Mouse (Mus musculus) forebrain, embryonic 11.5 days (tissue): ENCODE measurements around the gene Sult6b1. TPM values are rescaled to one million over a fixed set of nuclear protein-coding genes. Genes with fewer than 3 reads are reported as not detected.

Experiments used
- ATAC-seq: fragments of 200-750 bp; cut with Nextera tagmentation; replicated peaks from 2 replicates; pipeline ENCODE4 v1.8.0; 2017; ENCODE audit warnings: moderate TSS enrichment; ENCODE audit not compliant: low FRiP score
- DNase-seq: peaks from one replicate; pipeline ENCODE4 v3.0.0-alpha.2; 2017; ENCODE audit warnings: low spot score
- H3K27ac ChIP-seq: fragments of 300-500 bp; sonication (generic); 2 replicates; pipeline ENCODE4 v1.5.1; 2014; ENCODE audit warnings: low read depth, low read length
- H3K27me3 ChIP-seq: fragments of 300-500 bp; sonication (generic); 2 replicates; pipeline ENCODE4 v1.6.1; 2014; ENCODE audit warnings: mild to moderate bottlenecking, low read length, mixed read lengths; ENCODE audit not compliant: control insufficient read depth, insufficient read depth
- H3K36me3 ChIP-seq: fragments of 300-500 bp; sonication (generic); 2 replicates; pipeline ENCODE4 v1.6.1; 2014; ENCODE audit warnings: mild to moderate bottlenecking, low read length, moderate library complexity, mixed read lengths; ENCODE audit not compliant: control insufficient read depth, insufficient read depth
- H3K4me1 ChIP-seq: fragments of 300-500 bp; sonication (generic); replicated peaks from 2 replicates; pipeline ENCODE4 v1.6.1; 2014; ENCODE audit warnings: low read length, mixed read lengths; ENCODE audit not compliant: control insufficient read depth, insufficient read depth
- H3K4me2 ChIP-seq: fragments of 300-500 bp; sonication (generic); 2 replicates; pipeline ENCODE4 v1.6.1; 2014; ENCODE audit warnings: low read depth, mild to moderate bottlenecking, low read length, moderate library complexity, mixed read lengths; ENCODE audit not compliant: severe bottlenecking
- H3K4me3 ChIP-seq: fragments of 300-500 bp; sonication (generic); 2 replicates; pipeline ENCODE4 v1.5.1; 2014; ENCODE audit warnings: low read depth, low read length
- H3K9ac ChIP-seq: fragments of 300-500 bp; sonication (generic); 2 replicates; pipeline ENCODE4 v1.6.1; 2014; ENCODE audit warnings: low read length
- H3K9me3 ChIP-seq: fragments of 300-500 bp; sonication (generic); 2 replicates; pipeline ENCODE4 v1.6.1; 2016; ENCODE audit warnings: low read length, mixed read lengths; ENCODE audit not compliant: control insufficient read depth
- WGBS: fragments of 180-500 bp; shearing (Covaris S2); extraction: QIAGEN DNeasy Blood & Tissue Kit; methylation state at CpG from one replicate; pipeline ENCODE4 v1.1.7; 2014; 5-methylcytosine and 5-hydroxymethylcytosine counted together
- polyA plus RNA-seq: library from polyadenylated mRNA; unstranded; fragments of >200 nt; fragmentation: Nextera tagmentation; extraction: Ambion mirVana; gene quantifications from 2 replicates; pipeline ENCODE4 v1.2.1, GENCODE M21; 2014

The Sult6b1 gene
- polyA plus RNA-seq, 1 experiment from 2014 or later: not detected

DNA sequence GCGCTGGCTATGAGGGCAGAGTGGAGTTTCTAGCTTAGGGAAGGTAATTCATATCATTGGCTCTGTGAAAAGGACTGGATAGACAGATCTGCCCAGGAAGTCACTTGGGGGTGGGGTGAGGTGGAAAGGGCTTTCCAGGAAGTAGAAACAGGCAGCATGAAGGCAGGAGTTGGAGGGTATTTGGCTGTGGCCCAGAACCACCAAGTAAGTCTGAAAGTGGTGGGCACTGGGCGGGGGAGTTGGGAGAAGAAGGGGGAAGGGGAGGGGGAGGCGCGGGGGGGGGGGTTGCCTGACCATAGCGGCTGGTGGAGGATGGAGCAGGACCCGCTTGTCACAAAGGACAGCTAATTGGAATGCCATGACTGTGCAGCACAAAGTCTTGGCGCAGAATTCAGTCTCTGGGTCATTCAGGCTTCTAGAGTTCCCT lies 24.9 kb downstream of the Sult6b1 start:
- Histone ChIP-seq H3K4me1 (peaks cover 4% of the 10 kb centered on the region; the same call in 1 of the 2 replicates), H3K9ac (peak overlapping the region; percentile 68), H3K27ac (peak overlapping the region; percentile 18; the same call in 1 of the 2 replicates), H3K4me3 (peak overlapping the region; percentile 48), H3K27me3 (no peaks in the 10 kb centered on the region), H3K36me3 (no peaks in the 10 kb centered on the region), H3K9me3 (no peaks in the 10 kb centered on the region), H3K4me2 (peak overlapping the region; percentile 68)
- DNase-seq: peak; percentile 59
- 18% methylated on average over 4 of the region's 7 CpGs for WGBS
- peak; percentile 76 for ATAC-seq

DNA sequence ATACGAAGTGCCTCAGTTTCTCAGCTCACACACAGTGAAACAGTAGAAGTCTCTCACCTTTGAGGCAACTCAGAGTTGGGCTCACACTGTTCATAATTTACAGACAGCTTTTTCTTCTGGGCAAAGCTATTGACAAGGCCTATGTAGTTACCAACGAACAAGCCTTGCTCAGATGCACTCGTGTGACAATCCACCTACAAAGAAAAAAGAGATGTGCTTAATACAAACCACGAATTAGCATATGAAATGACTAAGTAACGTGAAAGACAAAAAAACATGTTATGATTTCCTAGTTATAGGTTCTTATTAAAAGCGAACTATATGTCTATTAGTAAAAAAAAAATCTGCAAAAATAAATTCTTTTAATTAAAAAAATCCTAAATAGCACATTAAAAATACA lies 32.9 kb downstream of the Sult6b1 start:
- H3K4me3 ChIP-seq: no peak overlapping the region
- H3K4me1 ChIP-seq: no peaks in the 10 kb centered on the region
- no peak overlapping the region for H3K9ac ChIP-seq
- H3K36me3 ChIP-seq: no peaks in the 10 kb centered on the region
- no peaks in the 10 kb centered on the region for H3K9me3 ChIP-seq
- no peak for ATAC-seq
- H3K4me2 ChIP-seq: no peak overlapping the region
- DNase-seq: no peak
- H3K27me3 ChIP-seq: no peaks in the 10 kb centered on the region
- H3K27ac ChIP-seq: no peak overlapping the region
- WGBS: 90% methylated on average over 6 of the region's 6 CpGs

DNA sequence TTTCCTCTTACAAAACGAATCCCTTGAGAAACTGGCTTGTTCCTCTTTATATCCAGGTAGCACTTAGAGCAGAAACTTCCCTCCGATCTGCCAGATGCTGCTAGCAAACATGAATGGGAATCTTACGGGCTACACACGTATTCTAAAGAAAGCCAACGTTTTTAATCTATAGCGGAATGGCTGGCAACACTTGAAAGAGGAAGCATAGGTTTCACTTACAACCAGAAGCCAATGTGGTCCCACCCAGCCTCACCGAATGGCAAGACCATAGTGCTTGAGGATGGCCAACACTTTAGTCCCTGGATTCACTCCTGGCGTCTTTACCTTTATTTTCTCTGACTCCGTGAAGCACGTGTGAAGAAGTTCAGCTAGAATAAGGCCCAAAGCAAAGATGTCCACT lies 50.5 kb downstream of the Sult6b1 start:
- Histone ChIP-seq H3K27me3 (no peaks in the 10 kb centered on the region), H3K4me1 (no peaks in the 10 kb centered on the region), H3K4me3 (no peak overlapping the region), H3K27ac (no peak overlapping the region), H3K9ac (no peak overlapping the region), H3K4me2 (no peak overlapping the region), H3K9me3 (no peaks in the 10 kb centered on the region), H3K36me3 (no peaks in the 10 kb centered on the region)
- WGBS: 89% methylated on average over 10 of the region's 10 CpGs
- no peak for ATAC-seq
- no peak for DNase-seq

DNA sequence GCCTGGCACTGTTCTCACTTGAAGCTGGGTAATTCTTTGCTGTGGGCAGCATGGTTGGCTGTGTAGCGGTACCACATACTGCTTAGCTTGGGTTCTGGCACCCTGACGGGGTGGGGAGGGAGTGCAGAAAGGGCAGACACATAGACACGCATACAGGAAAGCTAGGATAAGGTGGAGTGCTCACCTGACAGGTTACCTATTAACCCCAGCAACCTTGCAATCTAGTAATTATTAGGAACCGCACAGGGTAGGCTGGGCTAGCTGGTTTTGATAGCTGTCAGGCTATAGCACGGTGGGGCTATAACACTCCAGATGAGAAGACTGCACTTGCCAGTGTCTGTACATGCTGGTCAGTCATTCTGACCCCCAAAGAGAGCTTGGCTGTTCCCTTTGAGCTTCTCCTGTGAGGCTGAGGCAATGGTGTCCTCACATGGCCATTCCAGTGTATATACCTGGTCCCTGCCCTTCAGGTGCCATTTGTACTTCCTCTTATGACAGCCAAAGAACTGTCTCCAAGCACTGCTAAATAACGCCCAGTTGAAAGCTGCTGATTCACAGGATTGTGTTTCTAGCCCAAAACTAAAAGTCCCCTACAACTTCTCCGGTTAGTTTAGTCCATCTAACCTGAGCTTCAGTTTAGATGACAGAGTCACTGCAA lies 64.4 kb downstream of the Sult6b1 start:
- no peaks in the 10 kb centered on the region for H3K27me3 ChIP-seq
- no peaks in the 10 kb centered on the region for H3K4me1 ChIP-seq
- no peak overlapping the region for H3K4me3 ChIP-seq
- WGBS: 92% methylated on average over 7 of the region's 7 CpGs
- peaks cover 7% of the 10 kb centered on the region for H3K36me3 ChIP-seq
- DNase-seq (no peak), ATAC-seq (no peak)
- no peaks in the 10 kb centered on the region for H3K9me3 ChIP-seq
- H3K27ac ChIP-seq: no peak overlapping the region
- H3K4me2 ChIP-seq: no peak overlapping the region
- no peak overlapping the region for H3K9ac ChIP-seq

DNA sequence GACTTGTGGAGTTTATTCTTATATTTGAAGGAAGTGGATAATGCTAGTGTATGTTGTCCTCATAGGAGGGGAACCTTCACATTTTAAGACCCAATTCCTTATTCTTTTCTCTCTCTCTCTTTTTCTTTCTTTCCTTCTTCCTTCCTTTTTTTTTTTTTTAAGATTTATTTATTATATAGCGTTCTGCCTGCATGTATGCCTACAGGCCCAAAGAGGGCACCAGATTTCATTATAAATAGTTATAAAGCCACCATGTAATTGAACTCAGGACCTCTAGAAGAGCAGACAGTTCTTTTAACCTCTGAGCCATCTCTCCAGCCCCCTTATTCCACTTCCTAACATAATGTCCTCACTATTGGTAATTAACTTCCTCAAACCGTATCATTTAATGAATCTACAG lies 70.7 kb downstream of the Sult6b1 start:
- no peak for ATAC-seq
- H3K4me1 ChIP-seq: no peaks in the 10 kb centered on the region
- peak overlapping the region; percentile 61 for H3K9ac ChIP-seq
- H3K9me3 ChIP-seq: no peaks in the 10 kb centered on the region
- peak overlapping the region; percentile 76 for H3K4me3 ChIP-seq
- H3K4me2 ChIP-seq: peak overlapping the region; percentile 73
- H3K36me3 ChIP-seq: peaks cover 1% of the 10 kb centered on the region; the same call in 1 of the 2 replicates
- no peak for DNase-seq
- 37% methylated on average over 2 of the region's 2 CpGs for WGBS
- no peaks in the 10 kb centered on the region for H3K27me3 ChIP-seq
- peak overlapping the region; percentile 60 for H3K27ac ChIP-seq

DNA sequence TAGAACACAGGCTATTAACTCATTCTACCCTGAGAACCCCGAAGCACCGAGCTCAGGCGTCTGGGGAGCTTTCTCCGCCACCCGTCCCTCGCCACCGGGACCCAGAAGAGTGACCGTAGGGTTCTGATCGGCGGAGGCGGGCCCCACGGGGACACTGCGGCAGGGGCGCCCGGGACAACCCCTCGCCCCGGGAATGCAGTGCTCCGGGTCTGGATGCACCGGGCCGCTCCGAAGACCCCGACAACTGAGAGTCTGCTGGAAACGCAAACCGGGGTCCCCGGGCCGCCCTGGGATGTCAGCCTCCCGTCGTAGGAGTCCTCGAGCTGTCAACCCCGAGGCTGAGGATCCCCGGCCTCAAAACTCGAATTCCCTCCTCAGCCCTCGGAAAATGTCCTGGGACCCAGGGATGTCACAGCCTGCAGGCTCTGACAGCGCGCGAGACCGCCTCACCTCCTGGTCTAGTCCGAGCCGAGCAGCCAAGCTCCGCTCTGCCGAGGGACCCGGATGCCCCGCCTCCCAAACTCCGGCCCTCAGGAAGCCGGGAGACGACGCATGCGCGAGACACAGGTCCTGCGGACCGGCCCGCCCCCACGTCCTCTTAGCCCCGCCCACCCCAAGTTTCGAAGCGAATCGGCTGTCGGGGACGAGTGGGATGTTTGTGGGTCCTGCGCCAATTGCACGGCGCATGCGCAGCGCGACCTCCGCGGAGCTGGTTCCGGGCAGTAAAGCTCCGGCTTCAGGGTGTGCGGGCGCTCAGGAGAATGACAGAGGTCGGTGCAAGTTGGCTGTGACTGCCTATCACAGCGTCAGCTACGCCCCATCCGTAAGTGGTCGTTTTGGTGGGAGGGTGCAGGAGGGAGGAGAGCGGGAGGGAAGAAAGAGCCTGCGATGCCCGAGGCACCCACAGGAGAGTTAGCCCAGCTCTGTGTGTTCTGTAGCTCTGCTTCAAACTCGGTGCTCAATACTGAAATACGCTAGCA lies 71.6 kb downstream of the Sult6b1 start, which contains the start of the genes Heatr5b and Gpatch11:
Gene Heatr5b (minus strand): TSS at position 509 of the 980 bp plus-strand sequence.
Gene Gpatch11 (plus strand): TSS at position 712 of the 980 bp plus-strand sequence.
- Histone ChIP-seq H3K9ac (peak within 1 kb of the TSS; percentile 78), H3K27ac (peak within 1 kb of the TSS; percentile 60), H3K4me1 (no peaks in the 10 kb centered on the region), H3K4me3 (peak within 1 kb of the TSS; percentile 76), H3K4me2 (peak within 1 kb of the TSS; percentile 73), H3K27me3 (no peaks in the 10 kb centered on the region), H3K9me3 (no peaks in the 10 kb centered on the region), H3K36me3 (no peaks in the 10 kb centered on the region)
- peak; percentile 100 for DNase-seq
- WGBS: under 1% methylated on average over 81 of the region's 81 CpGs
- peak; percentile 98 for ATAC-seq

Other genes starting within 250 kb of the Sult6b1 start
- gene Strn, start 169.8 kb downstream of the Sult6b1 start, polyA plus RNA-seq: 6.7 and 8.5 TPM in 2 replicates
- 18.3 and 19.8 TPM in 2 replicates for gene Heatr5b, start 71.6 kb downstream of the Sult6b1 start, polyA plus RNA-seq
- gene Gpatch11, start 71.4 kb downstream of the Sult6b1 start, polyA plus RNA-seq: 34.7 and 38.0 TPM in 2 replicates
- 6.5 and 7.5 TPM in 2 replicates for gene Eif2ak2, start 24.4 kb downstream of the Sult6b1 start, polyA plus RNA-seq
- gene Cebpzos, start 9.5 kb upstream of the Sult6b1 start, polyA plus RNA-seq: 98.7 and 121 TPM in 2 replicates
- 57.6 and 59.9 TPM in 2 replicates for gene Cebpz, start 30.1 kb upstream of the Sult6b1 start, polyA plus RNA-seq
- 46.1 and 52.7 TPM in 2 replicates for gene Ndufaf7, start 30.1 kb upstream of the Sult6b1 start, polyA plus RNA-seq
- 55.5 and 60.5 TPM in 2 replicates for gene Prkd3, start 113.8 kb upstream of the Sult6b1 start, polyA plus RNA-seq
- gene Qpct, start 144.9 kb upstream of the Sult6b1 start, polyA plus RNA-seq: 6.7 and 7.6 TPM in 2 replicates